Mouse (Mus musculus): ENCODE measurements around the gene Nrbf2. TPM values are rescaled to one million over a fixed set of nuclear protein-coding genes. Genes with fewer than 3 reads are reported as not detected.

Nrbf2 gene
- polyA plus RNA-seq, 1 experiment: 8.6 TPM

GRCm38 (mm10) chr10:67295331-67295730 lies 10.2 kb upstream of the Nrbf2 start:
- H3K27ac ChIP-seq (ENCODE audit: insufficient read depth, low read depth, low read length): no peak overlapping the region
- no peak overlapping the region for H3K4me3 ChIP-seq (ENCODE audit: insufficient read depth, low read depth, low read length)
- WGBS: 85% methylated on average over 5 of the region's 5 CpGs
- no peaks in the 10 kb centered on the region for H3K27me3 ChIP-seq (replicated peaks; ENCODE audit: control insufficient read depth, insufficient read depth, low read length)
- TF ChIP-seq POLR2A (IDR thresholded peaks at IDR 0.05; ENCODE audit: low read depth, low read length) (no peak), CTCF (conservative IDR thresholded peaks at IDR 0.05; ENCODE audit: insufficient read depth, insufficient read length, low read depth, low read length) (no peak)
- DNase-seq: no peak
- no peaks in the 10 kb centered on the region; the same call in 1 of the 2 replicates for H3K4me1 ChIP-seq (ENCODE audit: control insufficient read depth, insufficient read depth, low read length)
- H3K36me3 ChIP-seq (ENCODE audit: control insufficient read depth, insufficient read depth, low read length): no peaks in the 10 kb centered on the region

GRCm38 (mm10) chr10:67291087-67291486 lies 6.0 kb upstream of the Nrbf2 start:
- H3K27ac ChIP-seq (ENCODE audit: insufficient read depth, low read depth, low read length): no peak overlapping the region
- WGBS: 29% methylated on average over 8 of the region's 8 CpGs
- peaks cover 6% of the 10 kb centered on the region; the same call in 1 of the 2 replicates for H3K4me1 ChIP-seq (ENCODE audit: control insufficient read depth, insufficient read depth, low read length)
- no peak overlapping the region for H3K4me3 ChIP-seq (ENCODE audit: insufficient read depth, low read depth, low read length)
- DNase-seq: no peak
- no peaks in the 10 kb centered on the region for H3K27me3 ChIP-seq (replicated peaks; ENCODE audit: control insufficient read depth, insufficient read depth, low read length)
- TF ChIP-seq POLR2A (IDR thresholded peaks at IDR 0.05; ENCODE audit: low read depth, low read length): no peak
- TF ChIP-seq CTCF (conservative IDR thresholded peaks at IDR 0.05; ENCODE audit: insufficient read depth, insufficient read length, low read depth, low read length): no peak
- no peaks in the 10 kb centered on the region for H3K36me3 ChIP-seq (ENCODE audit: control insufficient read depth, insufficient read depth, low read length)

- no peak overlapping the region for H3K27ac ChIP-seq (ENCODE audit: insufficient read depth, low read depth, low read length)
- WGBS: 70% methylated on average over 4 of the region's 4 CpGs
- peaks cover 6% of the 10 kb centered on the region; the same call in 1 of the 2 replicates for H3K4me1 ChIP-seq (ENCODE audit: control insufficient read depth, insufficient read depth, low read length)
- H3K27me3 ChIP-seq (replicated peaks; ENCODE audit: control insufficient read depth, insufficient read depth, low read length): no peaks in the 10 kb centered on the region
- no peaks in the 10 kb centered on the region for H3K36me3 ChIP-seq (ENCODE audit: control insufficient read depth, insufficient read depth, low read length)
- H3K4me3 ChIP-seq (ENCODE audit: insufficient read depth, low read depth, low read length): no peak overlapping the region
- no peak for DNase-seq
- TF ChIP-seq POLR2A (IDR thresholded peaks at IDR 0.05; ENCODE audit: low read depth, low read length): no peak
- no peak for TF ChIP-seq CTCF (conservative IDR thresholded peaks at IDR 0.05; ENCODE audit: insufficient read depth, insufficient read length, low read depth, low read length)
Observed at GRCm38 (mm10) chr10:67290622-67291021, 5.5 kb upstream of the Nrbf2 start.

- H3K4me3 ChIP-seq (ENCODE audit: insufficient read depth, low read depth, low read length): no peak overlapping the region
- no peaks in the 10 kb centered on the region for H3K36me3 ChIP-seq (ENCODE audit: control insufficient read depth, insufficient read depth, low read length)
- DNase-seq: peak; percentile 97
- no peaks in the 10 kb centered on the region for H3K27me3 ChIP-seq (replicated peaks; ENCODE audit: control insufficient read depth, insufficient read depth, low read length)
- WGBS: 23% methylated on average over 3 of the region's 3 CpGs
- no peak for TF ChIP-seq POLR2A (IDR thresholded peaks at IDR 0.05; ENCODE audit: low read depth, low read length)
- TF ChIP-seq CTCF (conservative IDR thresholded peaks at IDR 0.05; ENCODE audit: insufficient read depth, insufficient read length, low read depth, low read length): no peak
- H3K27ac ChIP-seq (ENCODE audit: insufficient read depth, low read depth, low read length): peak overlapping the region; percentile 39
- peaks cover 17% of the 10 kb centered on the region for H3K4me1 ChIP-seq (ENCODE audit: control insufficient read depth, insufficient read depth, low read length)
Observed at GRCm38 (mm10) chr10:67287877-67288276, 2.8 kb upstream of the Nrbf2 start.

GRCm38 (mm10) chr10:67284761-67285175 lies 337 bp downstream of the Nrbf2 start:
- TF ChIP-seq CTCF (conservative IDR thresholded peaks at IDR 0.05; ENCODE audit: insufficient read depth, insufficient read length, low read depth, low read length) (no peak), POLR2A (IDR thresholded peaks at IDR 0.05; ENCODE audit: low read depth, low read length) (no peak)
- no peak for DNase-seq
- Histone ChIP-seq H3K36me3 (ENCODE audit: control insufficient read depth, insufficient read depth, low read length) (no peaks in the 10 kb centered on the region), H3K4me3 (ENCODE audit: insufficient read depth, low read depth, low read length) (peak overlapping the region; percentile 71), H3K27me3 (replicated peaks; ENCODE audit: control insufficient read depth, insufficient read depth, low read length) (no peaks in the 10 kb centered on the region), H3K4me1 (ENCODE audit: control insufficient read depth, insufficient read depth, low read length) (peaks cover 30% of the 10 kb centered on the region), H3K27ac (ENCODE audit: insufficient read depth, low read depth, low read length) (peak overlapping the region; percentile 34)
- 1% methylated on average over 41 of the region's 41 CpGs for WGBS

- Histone ChIP-seq H3K4me1 (ENCODE audit: control insufficient read depth, insufficient read depth, low read length) (peaks cover 30% of the 10 kb centered on the region), H3K4me3 (ENCODE audit: insufficient read depth, low read depth, low read length) (peak overlapping the region; percentile 71), H3K27me3 (replicated peaks; ENCODE audit: control insufficient read depth, insufficient read depth, low read length) (no peaks in the 10 kb centered on the region), H3K27ac (ENCODE audit: insufficient read depth, low read depth, low read length) (peak overlapping the region; percentile 34), H3K36me3 (ENCODE audit: control insufficient read depth, insufficient read depth, low read length) (no peaks in the 10 kb centered on the region)
- WGBS: under 1% methylated on average over 10 of the region's 10 CpGs
- peak; percentile 80 for DNase-seq
- TF ChIP-seq POLR2A (IDR thresholded peaks at IDR 0.05; ENCODE audit: low read depth, low read length) (no peak), CTCF (conservative IDR thresholded peaks at IDR 0.05; ENCODE audit: insufficient read depth, insufficient read length, low read depth, low read length) (no peak)
Observed at GRCm38 (mm10) chr10:67284311-67284710, 794 bp downstream of the Nrbf2 start.

- TF ChIP-seq CTCF (conservative IDR thresholded peaks at IDR 0.05; ENCODE audit: insufficient read depth, insufficient read length, low read depth, low read length) (0 out of 2 replicates have a peak, but pooled peaks have one; percentile 5), POLR2A (IDR thresholded peaks at IDR 0.05; ENCODE audit: low read depth, low read length) (no peak)
- DNase-seq: peak; percentile 68
- peak overlapping the region; percentile 47 for H3K4me3 ChIP-seq (ENCODE audit: insufficient read depth, low read depth, low read length)
- H3K36me3 ChIP-seq (ENCODE audit: control insufficient read depth, insufficient read depth, low read length): no peaks in the 10 kb centered on the region
- peak overlapping the region; percentile 43 for H3K27ac ChIP-seq (ENCODE audit: insufficient read depth, low read depth, low read length)
- 35% methylated on average over 9 of the region's 9 CpGs for WGBS
- no peaks in the 10 kb centered on the region for H3K27me3 ChIP-seq (replicated peaks; ENCODE audit: control insufficient read depth, insufficient read depth, low read length)
- H3K4me1 ChIP-seq (ENCODE audit: control insufficient read depth, insufficient read depth, low read length): peaks cover 30% of the 10 kb centered on the region
Observed at GRCm38 (mm10) chr10:67283516-67283915, 1.6 kb downstream of the Nrbf2 start.

Measured in kidney, adult 2 months (tissue).